Mouse (Mus musculus) embryonic fibroblast, embryonic 13.5 days (primary cell): ENCODE measurements around the gene Rfx6. TPM values are rescaled to one million over a fixed set of nuclear protein-coding genes. Genes with fewer than 3 reads are reported as not detected.

ENCODE experiments used
- H3K27ac ChIP-seq: 2 replicates; pipeline ENCODE4 v1.5.1; 2012; ENCODE audit warnings: low read length, control low read depth, inconsistent platforms; ENCODE audit not compliant: insufficient read depth
- H3K4me1 ChIP-seq: 2 replicates; pipeline ENCODE4 v1.6.1; 2011; ENCODE audit warnings: low read length; ENCODE audit not compliant: control insufficient read depth, insufficient read depth
- H3K4me3 ChIP-seq: 2 replicates; pipeline ENCODE4 v1.5.1; 2011; ENCODE audit warnings: mild to moderate bottlenecking, control low read depth, low read length; ENCODE audit not compliant: insufficient read depth
- CTCF ChIP-seq: IDR thresholded peaks from 2 replicates; pipeline ENCODE4 v1.5.1; 2011; ENCODE audit warnings: mild to moderate bottlenecking, control low read depth, low read length, moderate library complexity, borderline replicate concordance; ENCODE audit not compliant: insufficient read depth
- POLR2A ChIP-seq: IDR thresholded peaks from 2 replicates; pipeline ENCODE4 v1.6.1; 2011; ENCODE audit warnings: low read depth, mild to moderate bottlenecking, control low read depth, low read length, moderate library complexity
- polyA plus RNA-seq: library from polyadenylated mRNA; stranded (reverse); fragments of >200 nt; gene quantifications from 2 replicates; pipeline ENCODE4 v1.2.4, GENCODE M21; 2011; ENCODE audit warnings: low read depth; ENCODE audit not compliant: missing spikeins, insufficient read length

The Rfx6 gene
- polyA plus RNA-seq, 1 experiment = not detected

GRCm38 (mm10) chr10:51763241-51763640, 85.7 kb downstream of the Rfx6 start:
- no peaks in the 10 kb centered on the region for H3K4me1 ChIP-seq
- no peak overlapping the region for H3K27ac ChIP-seq
- TF ChIP-seq POLR2A (no peak), CTCF (no peak)
- H3K4me3 ChIP-seq = no peak overlapping the region

- H3K27ac ChIP-seq = no peak overlapping the region
Observed at GRCm38 (mm10) chr10:51768445-51768844, 90.9 kb downstream of the Rfx6 start.

GRCm38 (mm10) chr10:51769252-51769651, 91.7 kb downstream of the Rfx6 start:
- TF ChIP-seq POLR2A (no peak), CTCF (no peak)
- no peak overlapping the region for H3K27ac ChIP-seq
- no peaks in the 10 kb centered on the region for H3K4me1 ChIP-seq
- H3K4me3 ChIP-seq = no peak overlapping the region

More at GRCm38 (mm10) chr10:51768445-51768844, 90.9 kb downstream of the Rfx6 start:
- H3K4me3 ChIP-seq = no peak overlapping the region
- no peaks in the 10 kb centered on the region for H3K4me1 ChIP-seq
- no peak for TF ChIP-seq POLR2A
- no peak for TF ChIP-seq CTCF

GRCm38 (mm10) chr10:51779648-51780047, 102.1 kb downstream of the Rfx6 start:
- no peak overlapping the region for H3K27ac ChIP-seq

More at GRCm38 (mm10) chr10:51779648-51780047, 102.1 kb downstream of the Rfx6 start:
- TF ChIP-seq POLR2A (no peak), CTCF (no peak)
- Histone ChIP-seq H3K4me1 (no peaks in the 10 kb centered on the region), H3K4me3 (no peak overlapping the region)

Other genes starting within 250 kb of the Rfx6 start
- gene Gm49339, start 197.1 kb upstream of the Rfx6 start, polyA plus RNA-seq = 0.80 and 6.8 TPM in 2 replicates
- gene Lilr4b, start 197.1 kb upstream of the Rfx6 start, polyA plus RNA-seq = 1.0 and 7.1 TPM in 2 replicates
- gene Lilrb4a, start 186.8 kb upstream of the Rfx6 start, polyA plus RNA-seq = 0.62 and 6.0 TPM in 2 replicates
- gene Fam162b, start 87.2 kb upstream of the Rfx6 start, polyA plus RNA-seq = not detected in 2 replicates
- gene Gprc6a, start 46.3 kb upstream of the Rfx6 start, polyA plus RNA-seq = not detected in 2 replicates